Mouse (Mus musculus) neural tube, embryonic 13.5 days (tissue): ENCODE results near the gene Dagla. TPM values are rescaled to one million over a fixed set of nuclear protein-coding genes. Genes with fewer than 3 reads are reported as not detected.

ENCODE experiments used
- ATAC-seq: fragments of 200-750 bp; cut with Nextera tagmentation; 2 replicates; pipeline ENCODE4 v1.8.0; 2017; ENCODE audit warnings: low read depth, mild to moderate bottlenecking, moderate TSS enrichment, moderate library complexity
- H3K27ac ChIP-seq: fragments of 300-500 bp; sonication (generic); replicated peaks from 2 replicates; pipeline ENCODE4 v1.5.1; 2015; ENCODE audit warnings: moderate library complexity, mild to moderate bottlenecking, inconsistent platforms
- H3K27me3 ChIP-seq: fragments of 300-500 bp; sonication (generic); 2 replicates; pipeline ENCODE4 v1.6.1; 2015; ENCODE audit warnings: mild to moderate bottlenecking, inconsistent platforms
- H3K36me3 ChIP-seq: fragments of 300-500 bp; sonication (generic); 2 replicates; pipeline ENCODE4 v1.6.1; 2015; ENCODE audit warnings: mild to moderate bottlenecking, inconsistent platforms
- H3K4me1 ChIP-seq: fragments of 300-500 bp; sonication (generic); replicated peaks from 2 replicates; pipeline ENCODE4 v1.6.1; 2015; ENCODE audit warnings: inconsistent platforms
- H3K4me2 ChIP-seq: fragments of 300-500 bp; sonication (generic); 2 replicates; pipeline ENCODE4 v1.6.1; 2015; ENCODE audit warnings: inconsistent platforms, mild to moderate bottlenecking, moderate library complexity
- H3K4me3 ChIP-seq: fragments of 300-500 bp; sonication (generic); 2 replicates; pipeline ENCODE4 v1.5.1; 2015; ENCODE audit warnings: mild to moderate bottlenecking, inconsistent platforms
- H3K9ac ChIP-seq: fragments of 300-500 bp; sonication (generic); 2 replicates; pipeline ENCODE4 v1.6.1; 2015; ENCODE audit warnings: moderate library complexity, mild to moderate bottlenecking, inconsistent platforms
- H3K9me3 ChIP-seq: fragments of 300-500 bp; sonication (generic); 2 replicates; pipeline ENCODE4 v1.6.1; 2016; ENCODE audit warnings: inconsistent platforms
- WGBS: fragments of 180-500 bp; shearing (Covaris S2); methylation state at CpG from one replicate; pipeline ENCODE4 v1.1.7; 2015; 5-methylcytosine and 5-hydroxymethylcytosine counted together
- polyA plus RNA-seq: library from polyadenylated mRNA; unstranded; fragments of >200 nt; fragmentation: Nextera tagmentation; extraction: Ambion mirVana; gene quantifications from 2 replicates; pipeline ENCODE4 v1.2.1, GENCODE M21; 2015

Gene Dagla
- polyA plus RNA-seq, 1 experiment from 2014 or later, result 6.3 TPM

GRCm38 (mm10) chr19:10307351-10307750, 2.7 kb upstream of the Dagla start:
- no peaks in the 10 kb centered on the region for H3K9me3 ChIP-seq
- no peak overlapping the region for H3K4me2 ChIP-seq
- 0 out of 2 replicates have a peak overlapping the region, but pooled peaks have one; percentile 31 for H3K9ac ChIP-seq
- WGBS, result 85% methylated on average over 5 of the region's 5 CpGs
- no peak for ATAC-seq
- no peaks in the 10 kb centered on the region for H3K36me3 ChIP-seq
- H3K4me3 ChIP-seq, result no peak overlapping the region
- H3K4me1 ChIP-seq, result peaks cover 22% of the 10 kb centered on the region
- H3K27ac ChIP-seq, result no peak overlapping the region
- H3K27me3 ChIP-seq, result peaks cover 25% of the 10 kb centered on the region

GRCm38 (mm10) chr19:10306521-10307243, 2.0 kb upstream of the Dagla start:
- H3K36me3 ChIP-seq, result no peaks in the 10 kb centered on the region
- no peak for ATAC-seq
- WGBS, result 87% methylated on average over 5 of the region's 5 CpGs
- H3K9ac ChIP-seq, result no peak overlapping the region
- no peak overlapping the region for H3K4me2 ChIP-seq
- H3K27ac ChIP-seq, result no peak overlapping the region
- H3K4me3 ChIP-seq, result no peak overlapping the region
- H3K4me1 ChIP-seq, result peaks cover 22% of the 10 kb centered on the region
- peaks cover 25% of the 10 kb centered on the region for H3K27me3 ChIP-seq
- H3K9me3 ChIP-seq, result no peaks in the 10 kb centered on the region

- Histone ChIP-seq H3K9me3 (no peaks in the 10 kb centered on the region), H3K9ac (no peak overlapping the region), H3K4me3 (no peak overlapping the region), H3K27me3 (peaks cover 28% of the 10 kb centered on the region), H3K36me3 (no peaks in the 10 kb centered on the region), H3K4me2 (no peak overlapping the region), H3K4me1 (peaks cover 22% of the 10 kb centered on the region), H3K27ac (no peak overlapping the region)
- ATAC-seq, result no peak
- 86% methylated on average over 12 of the region's 12 CpGs for WGBS
Measured at GRCm38 (mm10) chr19:10305640-10306039, 963 bp upstream of the Dagla start.

GRCm38 (mm10) chr19:10304395-10304794, 282 bp downstream of the Dagla start:
- Histone ChIP-seq H3K27ac (no peak overlapping the region), H3K4me2 (peak overlapping the region; percentile 85), H3K27me3 (peaks cover 30% of the 10 kb centered on the region), H3K4me1 (peaks cover 22% of the 10 kb centered on the region), H3K36me3 (no peaks in the 10 kb centered on the region), H3K9ac (peak overlapping the region; percentile 91), H3K9me3 (no peaks in the 10 kb centered on the region), H3K4me3 (peak overlapping the region; percentile 79)
- WGBS, result 6% methylated on average over 37 of the region's 37 CpGs
- peak; percentile 64 for ATAC-seq

- H3K27ac ChIP-seq, result no peak overlapping the region
- no peak overlapping the region for H3K4me2 ChIP-seq
- 95% methylated on average over 3 of the region's 3 CpGs for WGBS
- no peaks in the 10 kb centered on the region for H3K36me3 ChIP-seq
- H3K4me1 ChIP-seq, result peaks cover 33% of the 10 kb centered on the region
- H3K4me3 ChIP-seq, result no peak overlapping the region
- no peak for ATAC-seq
- H3K9ac ChIP-seq, result no peak overlapping the region
- no peaks in the 10 kb centered on the region for H3K9me3 ChIP-seq
- H3K27me3 ChIP-seq, result peaks cover 39% of the 10 kb centered on the region
Measured at GRCm38 (mm10) chr19:10302852-10303251, 1.8 kb downstream of the Dagla start.

GRCm38 (mm10) chr19:10301866-10302356, 2.8 kb downstream of the Dagla start:
- Histone ChIP-seq H3K27ac (no peak overlapping the region), H3K9me3 (no peaks in the 10 kb centered on the region), H3K4me2 (no peak overlapping the region), H3K9ac (no peak overlapping the region), H3K36me3 (no peaks in the 10 kb centered on the region), H3K4me3 (no peak overlapping the region), H3K27me3 (peaks cover 39% of the 10 kb centered on the region), H3K4me1 (peaks cover 42% of the 10 kb centered on the region)
- WGBS, result 88% methylated on average over 4 of the region's 4 CpGs
- no peak for ATAC-seq

- no peak overlapping the region for H3K4me2 ChIP-seq
- ATAC-seq, result no peak
- 65% methylated on average over 11 of the region's 11 CpGs for WGBS
- H3K27me3 ChIP-seq, result peaks cover 38% of the 10 kb centered on the region
- H3K27ac ChIP-seq, result no peak overlapping the region
- peaks cover 48% of the 10 kb centered on the region for H3K4me1 ChIP-seq
- no peaks in the 10 kb centered on the region for H3K36me3 ChIP-seq
- no peak overlapping the region for H3K4me3 ChIP-seq
- H3K9me3 ChIP-seq, result no peaks in the 10 kb centered on the region
- H3K9ac ChIP-seq, result no peak overlapping the region
Measured at GRCm38 (mm10) chr19:10301263-10301662, 3.4 kb downstream of the Dagla start.

GRCm38 (mm10) chr19:10300809-10301208, 3.9 kb downstream of the Dagla start:
- no peak overlapping the region for H3K9ac ChIP-seq
- H3K4me2 ChIP-seq, result no peak overlapping the region
- peaks cover 53% of the 10 kb centered on the region for H3K4me1 ChIP-seq
- no peaks in the 10 kb centered on the region for H3K9me3 ChIP-seq
- H3K36me3 ChIP-seq, result no peaks in the 10 kb centered on the region
- H3K4me3 ChIP-seq, result no peak overlapping the region
- 80% methylated on average over 4 of the region's 4 CpGs for WGBS
- no peak overlapping the region for H3K27ac ChIP-seq
- peaks cover 38% of the 10 kb centered on the region for H3K27me3 ChIP-seq
- no peak for ATAC-seq

GRCm38 (mm10) chr19:10298268-10298667, 6.4 kb downstream of the Dagla start:
- no peak overlapping the region for H3K27ac ChIP-seq
- 83% methylated on average over 4 of the region's 4 CpGs for WGBS
- no peak overlapping the region for H3K4me3 ChIP-seq
- H3K4me1 ChIP-seq, result peaks cover 58% of the 10 kb centered on the region
- H3K9ac ChIP-seq, result no peak overlapping the region
- no peak overlapping the region for H3K4me2 ChIP-seq
- no peaks in the 10 kb centered on the region for H3K9me3 ChIP-seq
- peaks cover 49% of the 10 kb centered on the region for H3K27me3 ChIP-seq
- no peak for ATAC-seq
- H3K36me3 ChIP-seq, result no peaks in the 10 kb centered on the region

GRCm38 (mm10) chr19:10297041-10297503, 7.6 kb downstream of the Dagla start:
- no peaks in the 10 kb centered on the region for H3K36me3 ChIP-seq
- ATAC-seq, result no peak
- WGBS, result 39% methylated on average over 8 of the region's 8 CpGs
- H3K9me3 ChIP-seq, result no peaks in the 10 kb centered on the region
- peak overlapping the region; percentile 38; the same call in 1 of the 2 replicates for H3K9ac ChIP-seq
- peaks cover 52% of the 10 kb centered on the region for H3K4me1 ChIP-seq
- no peak overlapping the region for H3K4me2 ChIP-seq
- H3K27me3 ChIP-seq, result peaks cover 59% of the 10 kb centered on the region
- H3K4me3 ChIP-seq, result no peak overlapping the region
- peak overlapping the region; percentile 38; the same call in 1 of the 2 replicates for H3K27ac ChIP-seq

- H3K4me2 ChIP-seq, result no peak overlapping the region
- no peaks in the 10 kb centered on the region for H3K9me3 ChIP-seq
- H3K36me3 ChIP-seq, result no peaks in the 10 kb centered on the region
- no peak overlapping the region for H3K4me3 ChIP-seq
- WGBS, result 29% methylated on average over 5 of the region's 5 CpGs
- H3K27ac ChIP-seq, result 0 out of 2 replicates have a peak overlapping the region, but pooled peaks have one; percentile 1
- no peak overlapping the region for H3K9ac ChIP-seq
- ATAC-seq, result no peak
- H3K27me3 ChIP-seq, result peaks cover 65% of the 10 kb centered on the region
- peaks cover 57% of the 10 kb centered on the region for H3K4me1 ChIP-seq
Measured at GRCm38 (mm10) chr19:10296306-10296705, 8.4 kb downstream of the Dagla start.

- ATAC-seq, result peak; percentile 10; the same call in 1 of the 2 replicates
- peaks cover 69% of the 10 kb centered on the region for H3K4me1 ChIP-seq
- peaks cover 72% of the 10 kb centered on the region for H3K27me3 ChIP-seq
Measured at GRCm38 (mm10) chr19:10294631-10295562, 9.8 kb downstream of the Dagla start.

More at GRCm38 (mm10) chr19:10294631-10295562, 9.8 kb downstream of the Dagla start:
- 23% methylated on average over 20 of the region's 20 CpGs for WGBS
- Histone ChIP-seq H3K36me3 (no peaks in the 10 kb centered on the region), H3K9me3 (no peaks in the 10 kb centered on the region), H3K4me2 (peak overlapping the region; percentile 41), H3K9ac (peak overlapping the region; percentile 47), H3K4me3 (no peak overlapping the region), H3K27ac (peak overlapping the region; percentile 77)
